Mouse (Mus musculus) lung, embryonic 15.5 days (tissue): ENCODE results near the gene Natd1. TPM values are rescaled to one million over a fixed set of nuclear protein-coding genes. Genes with fewer than 3 reads are reported as not detected.
A peak's percentile ranks its signal among the peaks of the same experiment; 100 is the strongest.
"Not testable (repeated sequence)": the region's sequence is repeated elsewhere in the genome, so short reads cannot be mapped to it uniquely, and the experiment has no call there.

Experiments used
- ATAC-seq: fragments of 200-750 bp; cut with Nextera tagmentation; 2 replicates; pipeline ENCODE4 v1.8.0; 2017; ENCODE audit warnings: moderate number of reproducible peaks, borderline replicate concordance; ENCODE audit not compliant: low FRiP score, low TSS enrichment; ENCODE audit errors: extremely low read depth
- H3K27ac ChIP-seq: fragments of 300-500 bp; sonication (generic); 2 replicates; pipeline ENCODE4 v1.5.1; 2015; ENCODE audit warnings: moderate library complexity, mild to moderate bottlenecking, inconsistent platforms
- H3K27me3 ChIP-seq: fragments of 300-500 bp; sonication (generic); 2 replicates; pipeline ENCODE4 v1.6.1; 2015; ENCODE audit warnings: inconsistent platforms
- H3K36me3 ChIP-seq: fragments of 300-500 bp; sonication (generic); 2 replicates; pipeline ENCODE4 v1.6.1; 2015; ENCODE audit warnings: inconsistent platforms
- H3K4me1 ChIP-seq: fragments of 300-500 bp; sonication (generic); 2 replicates; pipeline ENCODE4 v1.6.1; 2015; ENCODE audit warnings: inconsistent platforms
- H3K4me2 ChIP-seq: fragments of 300-500 bp; sonication (generic); 2 replicates; pipeline ENCODE4 v1.6.1; 2015; ENCODE audit warnings: inconsistent platforms, mild to moderate bottlenecking, moderate library complexity
- H3K4me3 ChIP-seq: fragments of 300-500 bp; sonication (generic); 2 replicates; pipeline ENCODE4 v1.5.1; 2015; ENCODE audit warnings: mild to moderate bottlenecking, inconsistent platforms
- H3K9ac ChIP-seq: fragments of 300-500 bp; sonication (generic); 2 replicates; pipeline ENCODE4 v1.6.1; 2015; ENCODE audit warnings: inconsistent platforms
- H3K9me3 ChIP-seq: fragments of 300-500 bp; sonication (generic); 2 replicates; pipeline ENCODE4 v1.6.1; 2016; ENCODE audit warnings: inconsistent platforms
- WGBS: fragments of 180-500 bp; shearing (Covaris S2); methylation state at CpG from one replicate; pipeline ENCODE4 v1.1.7; 2015; 5-methylcytosine and 5-hydroxymethylcytosine counted together
- polyA plus RNA-seq: library from polyadenylated mRNA; unstranded; fragments of >200 nt; fragmentation: Nextera tagmentation; extraction: Ambion mirVana; gene quantifications from 2 replicates; pipeline ENCODE4 v1.2.1, GENCODE M21; 2015

The Natd1 gene
- polyA plus RNA-seq, 1 experiment from 2014 or later: 26.6 TPM

DNA sequence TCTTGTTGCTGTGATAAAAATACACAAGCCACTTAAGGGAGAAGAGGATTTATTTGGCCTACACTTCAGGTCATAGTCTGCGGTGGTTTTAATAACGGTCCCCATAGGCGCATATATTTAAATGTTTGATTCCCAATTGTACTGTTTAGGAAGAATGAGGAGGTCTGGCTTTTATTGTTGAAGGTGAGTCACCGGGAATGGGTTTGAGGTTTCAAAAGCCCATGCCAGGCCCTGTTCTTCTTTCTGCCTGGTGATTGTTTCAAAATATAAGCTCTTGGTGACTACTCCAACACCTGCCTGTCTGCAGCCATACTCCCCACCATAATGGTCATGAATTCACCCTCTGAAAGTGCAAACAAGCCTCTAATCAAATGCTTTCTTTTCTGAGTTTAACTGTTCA is 34.0 kb downstream of the Natd1 start:
- Histone ChIP-seq H3K27me3 (no peaks in the 10 kb centered on the region), H3K9me3 (no peaks in the 10 kb centered on the region), H3K4me3 (no peak overlapping the region), H3K36me3 (no peaks in the 10 kb centered on the region; the same call in 1 of the 2 replicates), H3K27ac (no peak overlapping the region), H3K9ac (no peak overlapping the region), H3K4me1 (peaks cover 32% of the 10 kb centered on the region), H3K4me2 (no peak overlapping the region)
- ATAC-seq: no peak
- 92% methylated on average over 4 of the region's 4 CpGs for WGBS

- H3K27me3 ChIP-seq: no peaks in the 10 kb centered on the region
- peak overlapping the region; percentile 95 for H3K4me3 ChIP-seq
- peak overlapping the region; percentile 69 for H3K4me2 ChIP-seq
- no peaks in the 10 kb centered on the region for H3K9me3 ChIP-seq
- peaks cover 44% of the 10 kb centered on the region for H3K4me1 ChIP-seq
- peak; percentile 4; the same call in 1 of the 2 replicates for ATAC-seq
- peak overlapping the region; percentile 81 for H3K9ac ChIP-seq
- no peaks in the 10 kb centered on the region; the same call in 1 of the 2 replicates for H3K36me3 ChIP-seq
- 3% methylated on average over 11 of the region's 11 CpGs for WGBS
- peak overlapping the region; percentile 98 for H3K27ac ChIP-seq
Observed at GRCm38 (mm10) chr11:60879423-60879822, 35.1 kb downstream of the Natd1 start.

DNA sequence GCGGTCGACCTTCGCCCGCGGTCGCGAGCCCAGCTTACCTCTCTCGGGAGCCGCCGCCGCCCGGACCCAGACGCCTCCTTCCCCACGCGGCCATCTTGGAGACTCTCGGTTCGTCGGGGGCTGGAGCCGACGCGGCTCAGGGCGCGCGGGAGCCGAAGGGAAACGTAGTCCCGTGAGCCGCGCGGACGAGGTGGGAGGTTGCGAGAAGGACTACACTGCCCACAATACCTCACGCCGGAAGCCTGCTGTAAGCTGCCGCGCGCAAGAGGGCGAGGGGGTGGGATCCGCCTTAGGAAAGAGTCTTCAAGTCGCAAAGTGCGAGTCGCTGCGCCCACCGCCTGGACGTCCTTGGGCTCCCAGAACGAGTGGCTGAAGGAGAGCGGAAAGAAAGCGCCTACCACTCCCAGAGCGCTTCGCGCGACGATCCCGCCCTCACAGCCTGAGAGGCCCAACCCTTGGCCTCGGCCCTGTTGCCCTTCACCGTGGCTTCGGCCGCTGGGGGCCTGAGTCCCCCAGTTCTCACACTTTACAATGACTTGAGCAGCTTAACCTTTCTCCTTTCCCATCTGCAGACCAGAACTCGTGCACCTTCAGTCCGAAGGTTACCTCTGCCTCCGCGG is 35.8 kb downstream of the Natd1 start, which contains the start of gene Tmem11:
Gene Tmem11 (minus strand): TSS at position 598 of the 620 bp plus-strand sequence.
- Histone ChIP-seq H3K27me3 (no peaks in the 10 kb centered on the region), H3K36me3 (no peaks in the 10 kb centered on the region; the same call in 1 of the 2 replicates), H3K9ac (peak within 1 kb of the TSS; percentile 81), H3K4me2 (peak within 1 kb of the TSS; percentile 69), H3K4me3 (peak within 1 kb of the TSS; percentile 95), H3K9me3 (no peaks in the 10 kb centered on the region), H3K27ac (peak within 1 kb of the TSS; percentile 98), H3K4me1 (peaks cover 47% of the 10 kb centered on the region)
- under 1% methylated on average over 62 of the region's 62 CpGs for WGBS
- peak; percentile 99 for ATAC-seq

DNA sequence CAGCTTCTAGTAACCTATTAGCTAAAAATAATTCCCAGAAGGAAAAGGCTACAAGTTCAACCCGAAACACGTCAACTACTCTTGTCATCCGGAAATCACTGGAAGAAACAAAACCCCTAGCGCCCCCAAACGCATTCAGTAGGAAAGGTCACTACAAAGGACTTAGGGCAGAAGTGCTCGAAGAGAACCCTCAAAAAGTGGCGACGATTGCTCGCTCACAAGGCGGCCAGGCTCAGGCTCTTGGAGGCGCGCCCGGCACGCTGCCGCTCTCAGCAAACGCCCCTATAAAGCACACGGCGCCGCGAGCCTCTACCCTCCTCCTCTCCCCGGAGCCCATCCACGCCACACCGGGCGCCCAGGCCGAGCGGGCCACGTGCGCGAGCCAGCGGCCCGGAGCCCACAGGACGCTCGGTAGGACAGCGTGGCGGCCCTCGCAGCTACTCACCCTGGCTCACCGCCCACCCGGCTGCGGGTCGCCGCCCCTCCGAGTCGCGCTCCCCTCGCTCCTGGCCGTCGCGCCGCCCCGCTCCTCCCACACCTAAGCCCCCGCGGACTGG is 36.4 kb downstream of the Natd1 start:
- peak overlapping the region; percentile 95 for H3K4me3 ChIP-seq
- H3K4me1 ChIP-seq: peaks cover 48% of the 10 kb centered on the region
- H3K9me3 ChIP-seq: no peaks in the 10 kb centered on the region
- H3K27ac ChIP-seq: peak overlapping the region; percentile 98
- ATAC-seq: peak; percentile 69
- H3K4me2 ChIP-seq: peak overlapping the region; percentile 69
- H3K27me3 ChIP-seq: no peaks in the 10 kb centered on the region
- no peaks in the 10 kb centered on the region; the same call in 1 of the 2 replicates for H3K36me3 ChIP-seq
- under 1% methylated on average over 47 of the region's 52 CpGs for WGBS
- peak overlapping the region; percentile 81 for H3K9ac ChIP-seq

DNA sequence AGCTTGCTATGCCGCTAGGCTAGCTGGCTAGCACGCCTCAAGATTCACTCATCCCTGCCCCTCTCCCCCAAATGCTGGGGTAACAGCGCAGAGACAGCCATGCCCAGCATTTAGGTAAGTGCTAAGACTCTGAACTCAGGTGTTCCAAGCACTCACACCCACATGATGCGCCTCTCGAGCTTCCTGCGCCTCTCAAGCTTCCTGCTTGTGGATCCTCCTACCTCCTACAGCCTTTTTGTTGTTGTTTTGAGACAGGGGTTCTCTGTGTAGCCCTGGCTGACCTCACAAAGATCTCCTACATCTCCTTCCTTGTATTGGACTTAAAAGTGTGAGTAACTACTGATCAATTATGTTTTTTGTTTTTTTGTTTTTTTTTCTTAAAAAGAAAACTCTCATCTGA is 41.4 kb downstream of the Natd1 start:
- H3K9me3 ChIP-seq: no peaks in the 10 kb centered on the region
- 71% methylated on average over 6 of the region's 6 CpGs for WGBS
- H3K4me2 ChIP-seq: no peak overlapping the region
- 0 out of 2 replicates have a peak, but pooled peaks cover 4% of the 10 kb centered on the region for H3K36me3 ChIP-seq
- H3K4me1 ChIP-seq: peaks cover 55% of the 10 kb centered on the region
- H3K27ac ChIP-seq: 0 out of 2 replicates have a peak overlapping the region, but pooled peaks have one; percentile 21
- H3K4me3 ChIP-seq: no peak overlapping the region
- ATAC-seq: no peak
- no peak overlapping the region for H3K9ac ChIP-seq
- no peaks in the 10 kb centered on the region for H3K27me3 ChIP-seq

GRCm38 (mm10) chr11:60871409-60871808 is 43.1 kb downstream of the Natd1 start:
- ATAC-seq: no peak
- Histone ChIP-seq H3K27me3 (no peaks in the 10 kb centered on the region), H3K4me1 (peaks cover 49% of the 10 kb centered on the region), H3K9me3 (no peaks in the 10 kb centered on the region), H3K4me3 (no peak overlapping the region), H3K27ac (no peak overlapping the region), H3K36me3 (0 out of 2 replicates have a peak, but pooled peaks cover 4% of the 10 kb centered on the region), H3K4me2 (no peak overlapping the region), H3K9ac (no peak overlapping the region)
- WGBS: 34% methylated on average over 4 of the region's 4 CpGs

GRCm38 (mm10) chr11:60869471-60869870 is 45.1 kb downstream of the Natd1 start:
- not testable (repeated sequence) for H3K27ac ChIP-seq, ATAC-seq, H3K9ac ChIP-seq, H3K4me3 ChIP-seq, H3K9me3 ChIP-seq, H3K27me3 ChIP-seq, H3K4me2 ChIP-seq
- 92% methylated on average over 6 of the region's 6 CpGs for WGBS
- Histone ChIP-seq H3K36me3 (peaks cover 10% of the 10 kb centered on the region), H3K4me1 (peaks cover 30% of the 10 kb centered on the region)

DNA sequence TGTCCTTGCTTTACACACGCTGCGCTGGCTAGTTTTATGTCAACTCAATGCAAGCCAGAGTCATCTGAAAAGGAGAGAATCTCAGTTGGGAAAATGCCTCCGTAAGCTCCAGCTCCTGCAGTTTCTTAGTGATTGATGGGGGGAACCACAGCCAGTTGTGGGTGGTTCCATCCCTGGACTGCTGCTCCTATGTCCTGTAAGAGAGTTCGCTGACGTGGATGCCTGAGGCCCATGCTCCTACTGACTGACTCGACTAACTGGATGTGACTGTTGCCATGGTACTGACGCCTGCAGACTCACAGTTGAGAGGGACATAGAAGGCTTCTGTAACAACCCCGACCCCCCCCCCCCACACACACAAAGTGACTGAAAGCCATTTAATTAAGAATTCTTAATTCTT is 46.6 kb downstream of the Natd1 start:
- Histone ChIP-seq H3K27me3 (no peaks in the 10 kb centered on the region), H3K4me1 (peaks cover 23% of the 10 kb centered on the region), H3K27ac (no peak overlapping the region), H3K4me3 (no peak overlapping the region), H3K4me2 (no peak overlapping the region), H3K36me3 (peaks cover 26% of the 10 kb centered on the region), H3K9me3 (no peaks in the 10 kb centered on the region), H3K9ac (no peak overlapping the region)
- ATAC-seq: no peak
- 66% methylated on average over 8 of the region's 8 CpGs for WGBS

GRCm38 (mm10) chr11:60867456-60867855 is 47.1 kb downstream of the Natd1 start:
- Histone ChIP-seq H3K9ac (no peak overlapping the region), H3K4me3 (no peak overlapping the region), H3K27ac (no peak overlapping the region), H3K27me3 (no peaks in the 10 kb centered on the region), H3K9me3 (no peaks in the 10 kb centered on the region), H3K4me2 (no peak overlapping the region), H3K4me1 (peaks cover 18% of the 10 kb centered on the region), H3K36me3 (peaks cover 31% of the 10 kb centered on the region)
- WGBS: 79% methylated on average over 3 of the region's 3 CpGs
- no peak for ATAC-seq

DNA sequence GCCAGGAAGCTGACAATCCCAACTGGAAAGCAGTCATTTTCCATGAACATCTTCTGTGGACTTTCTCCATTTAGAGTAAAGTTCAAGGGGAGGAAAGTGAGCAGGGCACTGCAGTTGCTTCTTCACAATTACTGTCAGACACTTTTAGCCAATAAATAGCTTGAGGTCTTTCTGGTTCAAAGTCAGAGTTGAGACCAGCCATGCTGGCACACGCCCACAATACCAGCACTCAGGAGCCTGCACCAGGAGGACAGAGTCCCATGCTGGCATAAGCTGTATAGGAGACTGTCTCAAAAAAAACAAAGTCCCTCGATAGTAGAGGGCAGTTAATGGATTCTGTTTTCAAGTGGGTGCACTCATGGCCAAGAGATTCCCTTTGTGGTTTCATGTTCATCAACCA is 48.5 kb downstream of the Natd1 start:
- Histone ChIP-seq H3K4me1 (0 out of 2 replicates have a peak, but pooled peaks cover 7% of the 10 kb centered on the region), H3K9ac (no peak overlapping the region), H3K27me3 (no peaks in the 10 kb centered on the region), H3K4me2 (no peak overlapping the region), H3K27ac (no peak overlapping the region), H3K36me3 (peaks cover 44% of the 10 kb centered on the region), H3K9me3 (no peaks in the 10 kb centered on the region), H3K4me3 (no peak overlapping the region)
- no peak for ATAC-seq
- 56% methylated on average over 2 of the region's 2 CpGs for WGBS

- no peak for ATAC-seq
Observed at GRCm38 (mm10) chr11:60864916-60865315, 49.6 kb downstream of the Natd1 start.

GRCm38 (mm10) chr11:60864166-60864565 is 50.4 kb downstream of the Natd1 start:
- H3K4me3 ChIP-seq: no peak overlapping the region
- no peaks in the 10 kb centered on the region for H3K9me3 ChIP-seq
- H3K4me2 ChIP-seq: no peak overlapping the region
- 0 out of 2 replicates have a peak, but pooled peaks cover 7% of the 10 kb centered on the region for H3K4me1 ChIP-seq
- no peak for ATAC-seq
- WGBS: 87% methylated on average over 2 of the region's 2 CpGs
- peaks cover 42% of the 10 kb centered on the region for H3K36me3 ChIP-seq
- H3K27me3 ChIP-seq: no peaks in the 10 kb centered on the region
- no peak overlapping the region for H3K27ac ChIP-seq
- H3K9ac ChIP-seq: no peak overlapping the region

More at GRCm38 (mm10) chr11:60864916-60865315, 49.6 kb downstream of the Natd1 start:
- H3K36me3 ChIP-seq: peaks cover 44% of the 10 kb centered on the region
- whole genome bisulfite sequencing: 84% methylated on average over 14 of the region's 14 CpGs
- H3K4me3 ChIP-seq: no peak overlapping the region
- H3K9ac ChIP-seq: no peak overlapping the region
- no peak overlapping the region for H3K4me2 ChIP-seq
- H3K27ac ChIP-seq: no peak overlapping the region
- H3K9me3 ChIP-seq: no peaks in the 10 kb centered on the region
- no peaks in the 10 kb centered on the region for H3K27me3 ChIP-seq
- 0 out of 2 replicates have a peak, but pooled peaks cover 7% of the 10 kb centered on the region for H3K4me1 ChIP-seq
